ENCODE assay signal across 8 mouse cellular contexts in genomic region chr10:62908896-62909295, GRCm38 (mm10). TPM values are rescaled to one million over a fixed set of nuclear protein-coding genes. Genes with fewer than 3 reads are reported as not detected.
DNase-seq lines count a peak whose midpoint lies in the region; ATAC-seq and TF ChIP-seq lines count a peak whose summit lies in the region.
"Not testable (repeated sequence)": the region's sequence is repeated elsewhere in the genome, so short reads cannot be mapped to it uniquely, and the experiment has no call there.

Tet1 (minus strand) TSS chr10:62908996.

- peaks cover 33% of the 10 kb centered on the region for H3K4me1 ChIP-seq in E14TG2a.4 (replicated peaks; ENCODE audit: low read depth, low read length)
- not testable (repeated sequence) for H3K4me1 ChIP-seq in forebrain, embryonic 10.5 days; heart, embryonic 11.5 days (ENCODE audit: control insufficient read depth, insufficient read depth, low read length); hindbrain, embryonic 10.5 days (replicated peaks); kidney, embryonic 15.5 days; lung, embryonic 15.5 days; neural tube, embryonic 12.5 days

- TF ChIP-seq CTCF in E14TG2a.4 (conservative IDR thresholded peaks at IDR 0.05; ENCODE audit: low read length) = not testable (repeated sequence)

- H3K9me3 ChIP-seq in E14TG2a.4 (ENCODE audit: low read length); forebrain, embryonic 10.5 days; heart, embryonic 11.5 days (replicated peaks; ENCODE audit: control insufficient read depth, low read length); hindbrain, embryonic 10.5 days; kidney, embryonic 15.5 days (replicated peaks); lung, embryonic 15.5 days; neural tube, embryonic 12.5 days: not testable (repeated sequence)

- intact Hi-C loops in left cerebral cortex, postnatal 10 days (cut with DNase I) = not testable (repeated sequence)

- H3K4me2 ChIP-seq in heart, embryonic 11.5 days; kidney, embryonic 15.5 days; lung, embryonic 15.5 days; neural tube, embryonic 12.5 days (replicated peaks): not testable (repeated sequence)

- 0 out of 2 replicates have a peak within 1 kb of the TSS, but pooled peaks have one; percentile 8 for H3K4me3 ChIP-seq in E14TG2a.4 (replicated peaks; ENCODE audit: low read length)
- not testable (repeated sequence) for H3K4me3 ChIP-seq in forebrain, embryonic 10.5 days; heart, embryonic 11.5 days (ENCODE audit: low read depth, low read length); hindbrain, embryonic 10.5 days; kidney, embryonic 15.5 days (replicated peaks); lung, embryonic 15.5 days; neural tube, embryonic 12.5 days

- ATAC-seq in heart, embryonic 11.5 days (replicated peaks; ENCODE audit: insufficient number of reproducible peaks, low FRiP score, low TSS enrichment); kidney, embryonic 15.5 days (replicated peaks; ENCODE audit: low FRiP score); lung, embryonic 15.5 days (ENCODE audit: borderline replicate concordance, extremely low read depth, low FRiP score, low TSS enrichment); neural tube, embryonic 12.5 days (ENCODE audit: low FRiP score, low read depth): not testable (repeated sequence)

- H3K27ac ChIP-seq in forebrain, embryonic 10.5 days; heart, embryonic 11.5 days (ENCODE audit: low read depth, low read length); hindbrain, embryonic 10.5 days; kidney, embryonic 15.5 days; lung, embryonic 15.5 days; neural tube, embryonic 12.5 days: not testable (repeated sequence)

- WGBS in forebrain, embryonic 10.5 days = no CpG with 5 or more reads among the region's 1 CpGs
- no CpG with 5 or more reads among the region's 1 CpGs for WGBS in heart, embryonic 11.5 days (ENCODE audit: insufficient replicate concordance)
- no CpG with 5 or more reads among the region's 1 CpGs for WGBS in hindbrain, embryonic 10.5 days
- WGBS in kidney, embryonic 15.5 days = no CpG with 5 or more reads among the region's 1 CpGs
- no CpG with 5 or more reads among the region's 1 CpGs for WGBS in lung, embryonic 15.5 days
- WGBS in neural tube, embryonic 12.5 days = no CpG with 5 or more reads among the region's 1 CpGs

- H3K9ac ChIP-seq in heart, embryonic 11.5 days (ENCODE audit: low read depth, low read length); kidney, embryonic 15.5 days; lung, embryonic 15.5 days; neural tube, embryonic 12.5 days: not testable (repeated sequence)

- H3K27me3 ChIP-seq in E14TG2a.4 (ENCODE audit: insufficient read depth, low read length); forebrain, embryonic 10.5 days (ENCODE audit: poor library complexity, severe bottlenecking); heart, embryonic 11.5 days (ENCODE audit: control insufficient read depth, insufficient read depth, low read length); hindbrain, embryonic 10.5 days (ENCODE audit: insufficient read depth, poor library complexity, severe bottlenecking); kidney, embryonic 15.5 days; lung, embryonic 15.5 days; neural tube, embryonic 12.5 days (replicated peaks): not testable (repeated sequence)

- H3K36me3 ChIP-seq in E14TG2a.4 (ENCODE audit: insufficient read depth, low read length); forebrain, embryonic 10.5 days (replicated peaks); heart, embryonic 11.5 days (ENCODE audit: control insufficient read depth, insufficient read depth, low read length); hindbrain, embryonic 10.5 days; kidney, embryonic 15.5 days; lung, embryonic 15.5 days; neural tube, embryonic 12.5 days: not testable (repeated sequence)

- not testable (repeated sequence) for DNase-seq in forebrain, embryonic 10.5 days (ENCODE audit: extremely low spot score, low spot score); hindbrain, embryonic 10.5 days (ENCODE audit: low spot score); left cerebral cortex, postnatal 10 days (ENCODE audit: extremely low spot score in 1 of 2, low spot score in 2 of 2)

RNA-seq across cellular contexts. Expression of gene Tet1, which starts in this region (rescaled TPM):
- polyA plus RNA-seq in forebrain, embryonic 10.5 days (2016; fragmentation: Nextera tagmentation; extraction: Ambion mirVana) = 30.6 and 33.1 TPM in 2 replicates
- 25.9 and 32.6 TPM in 2 replicates for polyA plus RNA-seq in heart, embryonic 11.5 days (2014; fragmentation: Nextera tagmentation; extraction: Ambion mirVana)
- 26.7 and 27.5 TPM in 2 replicates for polyA plus RNA-seq in hindbrain, embryonic 10.5 days (2016; fragmentation: Nextera tagmentation; extraction: Ambion mirVana)
- polyA plus RNA-seq in kidney, embryonic 15.5 days (2015; fragmentation: Nextera tagmentation; extraction: Ambion mirVana) = 28.5 and 32.9 TPM in 2 replicates
- 10 to 100 TPM; 56.0 to 56.7 TPM for total RNA-seq in left cerebral cortex, postnatal 10 days (2021)
- 27.7 and 28.5 TPM in 2 replicates for polyA plus RNA-seq in lung, embryonic 15.5 days (2015; fragmentation: Nextera tagmentation; extraction: Ambion mirVana)
- polyA plus RNA-seq in neural tube, embryonic 12.5 days (2016; fragmentation: Nextera tagmentation; extraction: Ambion mirVana) = 27.4 and 27.8 TPM in 2 replicates
